Mouse (Mus musculus) skeletal muscle tissue, adult 2 months (tissue): ENCODE measurements around the gene Med17.

Source experiments
- DNase-seq: peaks from one replicate; pipeline ENCODE4 v3.0.0-alpha.2; 2012; ENCODE audit warnings: low read depth, low spot score

Med17 gene

GRCm38 (mm10) chr9:15288402-15288801 lies 8.7 kb upstream of the Med17 start:
- no peak for DNase-seq

- no peak for DNase-seq
Measured at GRCm38 (mm10) chr9:15287846-15288245, 8.1 kb upstream of the Med17 start.

GRCm38 (mm10) chr9:15285443-15285842 lies 5.7 kb upstream of the Med17 start:
- DNase-seq: no peak

- no peak for DNase-seq
Measured at GRCm38 (mm10) chr9:15280491-15280879, 754 bp upstream of the Med17 start.

- DNase-seq: no peak
Measured at GRCm38 (mm10) chr9:15279139-15279648, 537 bp downstream of the Med17 start.

GRCm38 (mm10) chr9:15278343-15278742 lies 1.4 kb downstream of the Med17 start:
- DNase-seq: no peak

GRCm38 (mm10) chr9:15276855-15277254 lies 2.9 kb downstream of the Med17 start:
- DNase-seq: no peak

GRCm38 (mm10) chr9:15273981-15274380 lies 5.8 kb downstream of the Med17 start:
- DNase-seq: no peak

GRCm38 (mm10) chr9:15263487-15263886 lies 16.2 kb downstream of the Med17 start:
- no peak for DNase-seq

- no peak for DNase-seq
Measured at GRCm38 (mm10) chr9:15261980-15262379, 17.8 kb downstream of the Med17 start.

- DNase-seq: no peak
Measured at GRCm38 (mm10) chr9:15256214-15256613, 23.5 kb downstream of the Med17 start.

GRCm38 (mm10) chr9:15254501-15254900 lies 25.2 kb downstream of the Med17 start:
- DNase-seq: no peak

- DNase-seq: no peak
Measured at GRCm38 (mm10) chr9:15252196-15252595, 27.5 kb downstream of the Med17 start.

GRCm38 (mm10) chr9:15250376-15250775 lies 29.4 kb downstream of the Med17 start:
- no peak for DNase-seq

- DNase-seq: no peak
Measured at GRCm38 (mm10) chr9:15245319-15246075, 34.2 kb downstream of the Med17 start.

GRCm38 (mm10) chr9:15242130-15242529 lies 37.6 kb downstream of the Med17 start:
- DNase-seq: no peak

- DNase-seq: no peak
Measured at GRCm38 (mm10) chr9:15241596-15241939, 38.2 kb downstream of the Med17 start.

- DNase-seq: no peak
Measured at GRCm38 (mm10) chr9:15240863-15241595, 38.7 kb downstream of the Med17 start.

- DNase-seq: no peak
Measured at GRCm38 (mm10) chr9:15240006-15240405, 39.7 kb downstream of the Med17 start.

GRCm38 (mm10) chr9:15239042-15239925 lies 40.4 kb downstream of the Med17 start, which contains the start of gene Vstm5:
Gene Vstm5, plus strand, starts transcription at chr9:15239045.
- no peak for DNase-seq

GRCm38 (mm10) chr9:15238297-15238990 lies 41.3 kb downstream of the Med17 start:
- no peak for DNase-seq
